ENCODE assay signal across 8 mouse cellular contexts in the genomic region with DNA sequence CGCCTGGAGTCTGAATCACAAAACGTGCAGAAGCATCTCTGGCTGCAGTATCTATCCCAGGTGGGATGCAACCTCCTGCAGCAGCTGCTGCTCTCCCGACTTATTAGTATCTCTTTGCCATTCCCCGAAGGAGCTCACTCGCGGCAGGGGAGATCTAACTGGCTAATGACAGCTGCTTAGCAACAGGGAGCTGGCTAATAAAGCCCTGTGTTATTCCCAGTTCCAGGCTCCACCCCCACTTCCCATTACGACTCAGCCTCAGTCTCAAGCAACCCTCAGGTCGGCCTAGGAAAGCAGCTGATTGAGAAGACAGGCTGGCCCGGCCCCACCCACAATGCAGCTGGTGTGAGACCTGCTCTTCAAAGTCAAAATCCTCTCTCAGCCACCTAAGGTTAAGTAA. TPM values are rescaled to one million over a fixed set of nuclear protein-coding genes. Genes with fewer than 3 reads are reported as not detected.
DNase-seq lines count a peak whose midpoint lies in the region.

No protein-coding gene starts in this region.

- H3K27ac ChIP-seq in hindbrain, embryonic 10.5 days: peak overlapping the region; percentile 20; the same call in 1 of the 2 replicates

- no peaks in the 10 kb centered on the region for H3K36me3 ChIP-seq in hindbrain, embryonic 10.5 days

- peak; percentile 72 for DNase-seq in NIH3T3 (ENCODE audit: low read depth)
- peak; percentile 75 for DNase-seq in cerebellum, adult 9-10 months
- DNase-seq in frontal cortex, adult 2 months (ENCODE audit: extremely low spot score in 1 of 2, low spot score in 1 of 2): peak; percentile 63 to 75
- DNase-seq in hindbrain, embryonic 10.5 days (ENCODE audit: low spot score): peak; percentile 71
- peak; percentile 77 to 84 for DNase-seq in layer of hippocampus, adult 8-10 months (ENCODE audit: low spot score in 2 of 2)
- peak; percentile 36 for DNase-seq in lung, postnatal 14 days
- peak; percentile 59 for DNase-seq in right cerebral cortex, postnatal 25 days
- DNase-seq in spleen, postnatal 10 days (ENCODE audit: low spot score in 2 of 2): no peak

- no peaks in the 10 kb centered on the region for H3K9me3 ChIP-seq in hindbrain, embryonic 10.5 days

- no peaks in the 10 kb centered on the region for H3K27me3 ChIP-seq in hindbrain, embryonic 10.5 days (ENCODE audit: insufficient read depth, poor library complexity, severe bottlenecking)

- 4% methylated on average over 9 of the region's 9 CpGs for WGBS in hindbrain, embryonic 10.5 days

- peak overlapping the region; percentile 23; the same call in 1 of the 2 replicates for H3K4me3 ChIP-seq in hindbrain, embryonic 10.5 days

- H3K4me1 ChIP-seq in hindbrain, embryonic 10.5 days (replicated peaks): peaks cover 31% of the 10 kb centered on the region

RNA-seq across cellular contexts. Expression of gene Sgsm2, which starts 20.1 kb away (rescaled TPM):
- polyA plus RNA-seq in frontal cortex, adult 2 months (2012; rRNA removed): 71.9 and 80.2 TPM in 2 replicates
- polyA plus RNA-seq in hindbrain, embryonic 10.5 days (2016; fragmentation: Nextera tagmentation; extraction: Ambion mirVana): 7.8 and 10.7 TPM in 2 replicates
- 100 to 1,000 TPM in 1 of 4 experiments, 10 to 100 TPM in 3; 79.3 to 105 (median 92.2) TPM for total RNA-seq in layer of hippocampus, adult 8-10 months (2022)

RNA-seq across cellular contexts. Expression of gene Tsr1, which starts 21.1 kb away (rescaled TPM):
- polyA plus RNA-seq in frontal cortex, adult 2 months (2012; rRNA removed): 15.6 and 17.6 TPM in 2 replicates
- 35.9 and 47.5 TPM in 2 replicates for polyA plus RNA-seq in hindbrain, embryonic 10.5 days (2016; fragmentation: Nextera tagmentation; extraction: Ambion mirVana)
- 10 to 100 TPM; 33.1 to 38.4 (median 34.7) TPM for total RNA-seq in layer of hippocampus, adult 8-10 months (2022)

RNA-seq across cellular contexts. Expression of gene Mnt, which starts 46.1 kb away (rescaled TPM):
- polyA plus RNA-seq in frontal cortex, adult 2 months (2012; rRNA removed): 18.2 and 20.8 TPM in 2 replicates
- 5.4 and 7.4 TPM in 2 replicates for polyA plus RNA-seq in hindbrain, embryonic 10.5 days (2016; fragmentation: Nextera tagmentation; extraction: Ambion mirVana)
- total RNA-seq in layer of hippocampus, adult 8-10 months (2022): 10 to 100 TPM; 33.0 to 41.6 (median 35.6) TPM

RNA-seq across cellular contexts. Expression of gene Smg6, which starts 48.8 kb away (rescaled TPM):
- 27.9 and 35.9 TPM in 2 replicates for polyA plus RNA-seq in frontal cortex, adult 2 months (2012; rRNA removed)
- polyA plus RNA-seq in hindbrain, embryonic 10.5 days (2016; fragmentation: Nextera tagmentation; extraction: Ambion mirVana): 18.7 and 19.2 TPM in 2 replicates
- total RNA-seq in layer of hippocampus, adult 8-10 months (2022): 10 to 100 TPM; 32.4 to 38.8 (median 36.3) TPM

RNA-seq across cellular contexts. Expression of gene Srr, which starts 48.9 kb away (rescaled TPM):
- polyA plus RNA-seq in frontal cortex, adult 2 months (2012; rRNA removed): 61.0 and 62.9 TPM in 2 replicates
- 17.6 and 24.4 TPM in 2 replicates for polyA plus RNA-seq in hindbrain, embryonic 10.5 days (2016; fragmentation: Nextera tagmentation; extraction: Ambion mirVana)
- 10 to 100 TPM; 73.6 to 85.6 (median 83.0) TPM for total RNA-seq in layer of hippocampus, adult 8-10 months (2022)

Comparison
In these comparisons a context has a peak if more than half of its experiments do, and no peak if none do; other contexts are left out.
1. DNase-seq: peak in NIH3T3 (single experiment), cerebellum, adult 9-10 months (single experiment), frontal cortex, adult 2 months (2 of 2), hindbrain, embryonic 10.5 days (single experiment), layer of hippocampus, adult 8-10 months (2 of 2), lung, postnatal 14 days (single experiment) and right cerebral cortex, postnatal 25 days (single experiment); none in spleen, postnatal 10 days (0 of 2).